ENCODE assay signal across 5 mouse cellular contexts in the genomic region with DNA sequence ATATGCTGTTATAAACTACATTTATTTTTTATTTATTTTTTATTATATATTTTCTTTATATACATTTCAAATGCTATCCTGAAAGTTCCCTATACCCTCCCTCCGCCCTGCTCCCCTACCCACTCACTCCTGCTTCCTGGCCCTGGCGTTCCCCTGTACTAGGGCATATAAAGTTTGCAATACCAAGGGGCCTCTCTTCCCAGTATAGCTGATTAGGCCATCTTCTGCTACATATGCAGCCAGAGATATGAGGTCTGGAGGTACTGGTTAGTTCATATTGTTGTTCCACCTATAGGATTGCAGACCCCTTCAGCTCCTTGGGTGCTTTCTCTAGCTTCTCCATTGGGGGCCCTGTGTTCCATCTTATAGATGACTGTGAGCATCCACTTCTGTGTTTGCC.
DNase-seq lines count a peak whose midpoint lies in the region; ATAC-seq and TF ChIP-seq lines count a peak whose summit lies in the region.
"Not testable (repeated sequence)": the region's sequence is repeated elsewhere in the genome, so short reads cannot be mapped to it uniquely, and the experiment has no call there.

No protein-coding gene starts in this region.

- 66% methylated on average over 2 of the region's 2 CpGs for WGBS in liver, embryonic 11.5 days
- WGBS in liver, embryonic 12.5 days (ENCODE audit: insufficient replicate concordance): 35% methylated on average over 2 of the region's 2 CpGs
- 25% methylated on average over 2 of the region's 2 CpGs for WGBS in liver, embryonic 13.5 days (ENCODE audit: insufficient replicate concordance)
- 29% methylated on average over 2 of the region's 2 CpGs for WGBS in liver, embryonic 14.5 days (ENCODE audit: insufficient replicate concordance)

- not testable (repeated sequence) for H3K36me3 ChIP-seq in liver, embryonic 11.5 days (ENCODE audit: control insufficient read depth, insufficient read depth, low read length); liver, embryonic 12.5 days; liver, embryonic 13.5 days; liver, embryonic 14.5 days (replicated peaks; ENCODE audit: control insufficient read depth, insufficient read depth, low read depth)

- TF ChIP-seq EP300 in liver, embryonic 14.5 days (IDR thresholded peaks at IDR 0.05; ENCODE audit: low read depth): not testable (repeated sequence)

- H3K27me3 ChIP-seq in liver, embryonic 11.5 days (replicated peaks; ENCODE audit: control insufficient read depth, insufficient read depth, low read length); liver, embryonic 12.5 days (replicated peaks); liver, embryonic 13.5 days; liver, embryonic 14.5 days (ENCODE audit: control insufficient read depth, insufficient read depth, low read length): not testable (repeated sequence)

- not testable (repeated sequence) for H3K9me3 ChIP-seq in liver, embryonic 11.5 days (ENCODE audit: control insufficient read depth, low read length); liver, embryonic 12.5 days (replicated peaks); liver, embryonic 13.5 days (replicated peaks); liver, embryonic 14.5 days (ENCODE audit: control insufficient read depth, low read length)

- not testable (repeated sequence) for H3K4me1 ChIP-seq in liver, embryonic 11.5 days (replicated peaks; ENCODE audit: control insufficient read depth, insufficient read depth, low read length); liver, embryonic 12.5 days; liver, embryonic 13.5 days (replicated peaks); liver, embryonic 14.5 days (replicated peaks; ENCODE audit: control insufficient read depth in 2 of 2, insufficient read depth in 2 of 2, low read length in 1 of 2)

- H3K4me2 ChIP-seq in liver, embryonic 11.5 days; liver, embryonic 12.5 days; liver, embryonic 13.5 days; liver, embryonic 14.5 days (ENCODE audit: low read depth): not testable (repeated sequence)

- TF ChIP-seq CTCF in liver, embryonic 14.5 days (IDR thresholded peaks at IDR 0.05; ENCODE audit: low read depth): not testable (repeated sequence)

- not testable (repeated sequence) for H3K4me3 ChIP-seq in liver, embryonic 11.5 days (ENCODE audit: low read depth, low read length); liver, embryonic 12.5 days; liver, embryonic 13.5 days (replicated peaks); liver, embryonic 14.5 days (ENCODE audit: insufficient read depth in 1 of 2, low read depth in 2 of 2, low read length in 2 of 2)

- H3K27ac ChIP-seq in liver, embryonic 11.5 days (ENCODE audit: low read depth, low read length); liver, embryonic 12.5 days; liver, embryonic 13.5 days; liver, embryonic 14.5 days: not testable (repeated sequence)

- peak; percentile 68 for ATAC-seq in liver, embryonic 11.5 days (replicated peaks; ENCODE audit: low FRiP score)
- peak; percentile 81 for ATAC-seq in liver, embryonic 12.5 days
- ATAC-seq in liver, embryonic 13.5 days (ENCODE audit: low read depth): peak; percentile 77
- peak; percentile 55; the same call in 1 of the 2 replicates for ATAC-seq in liver, embryonic 14.5 days (ENCODE audit: insufficient read depth)

- H3K9ac ChIP-seq in liver, embryonic 11.5 days (ENCODE audit: low read depth, low read length); liver, embryonic 12.5 days; liver, embryonic 13.5 days; liver, embryonic 14.5 days (replicated peaks): not testable (repeated sequence)

- DNase-seq in heart, adult 11 months: peak; percentile 48
- DNase-seq in liver, embryonic 11.5 days (ENCODE audit: low spot score); liver, embryonic 13.5 days; liver, embryonic 14.5 days (ENCODE audit: low read depth in 3 of 3, low spot score in 3 of 3): not testable (repeated sequence)
